Mouse (Mus musculus): ENCODE data around the gene Nlrp5. TPM values are rescaled to one million over a fixed set of nuclear protein-coding genes. Genes with fewer than 3 reads are reported as not detected.

Nlrp5 gene
- not detected in 2 replicates for polyA plus RNA-seq (2012; rRNA removed)

GRCm38 (mm10) chr7:23385589-23385988 lies at the start of gene Nlrp5:
Nlrp5 (plus strand) TSS chr7:23385889.

Other genes starting within 250 kb of the Nlrp5 start
- not detected in 2 replicates for gene Gm10662, start 241.4 kb upstream of the Nlrp5 start, polyA plus RNA-seq (2012; rRNA removed)
- gene Vmn1r165, start 168.6 kb upstream of the Nlrp5 start, polyA plus RNA-seq (2012; rRNA removed) = not detected in 2 replicates
- not detected in 2 replicates for gene Vmn1r166, start 134.2 kb upstream of the Nlrp5 start, polyA plus RNA-seq (2012; rRNA removed)
- not detected in 2 replicates for gene Gm6902, start 107.0 kb upstream of the Nlrp5 start, polyA plus RNA-seq (2012; rRNA removed)
- gene Nlrp4e, start 84.7 kb upstream of the Nlrp5 start, polyA plus RNA-seq (2012; rRNA removed) = not detected in 2 replicates
- gene Vmn1r167, start 121.3 kb downstream of the Nlrp5 start, polyA plus RNA-seq (2012; rRNA removed) = not detected in 2 replicates
- gene Vmn1r168, start 153.8 kb downstream of the Nlrp5 start, polyA plus RNA-seq (2012; rRNA removed) = not detected in 2 replicates
- not detected in 2 replicates for gene Vmn1r169, start 189.6 kb downstream of the Nlrp5 start, polyA plus RNA-seq (2012; rRNA removed)
- not detected in 2 replicates for gene Vmn1r170, start 220.3 kb downstream of the Nlrp5 start, polyA plus RNA-seq (2012; rRNA removed)
- not detected in 2 replicates for gene Vmn1r171, start 244.8 kb downstream of the Nlrp5 start, polyA plus RNA-seq (2012; rRNA removed)